Mouse (Mus musculus) ES-E14 (cell line): Measurements from ENCODE around the gene Ramp2. TPM values are rescaled to one million over a fixed set of nuclear protein-coding genes. Genes with fewer than 3 reads are reported as not detected.
A peak's percentile ranks its signal among the peaks of the same experiment; 100 is the strongest.

Source experiments
- DNase-seq: peaks from one replicate; pipeline ENCODE4 v3.0.0-alpha.2; 2013; ENCODE audit warnings: low read depth, low spot score
- H3K27ac ChIP-seq: 2 replicates; pipeline ENCODE4 v1.5.1; 2012; ENCODE audit warnings: low read depth, mild to moderate bottlenecking, low read length, moderate library complexity, mixed read lengths; ENCODE audit not compliant: poor library complexity, insufficient read depth, severe bottlenecking
- H3K36me3 ChIP-seq: 2 replicates; pipeline ENCODE4 v1.6.1; 2012; ENCODE audit warnings: mild to moderate bottlenecking, low read length, moderate library complexity, mixed read lengths; ENCODE audit not compliant: control insufficient read depth, poor library complexity, insufficient read depth, severe bottlenecking
- H3K4me1 ChIP-seq, 2 experiments: fragments of 150-350 bp in 1 of 2; sonication (generic) in 1 of 2; 2 replicates each; pipeline ENCODE4 v1.6.1; 2012; ENCODE audit warnings: low read length in 2 of 2, mild to moderate bottlenecking in 1 of 2, mixed read lengths in 1 of 2; ENCODE audit not compliant: control insufficient read depth in 2 of 2, insufficient read depth in 2 of 2, poor library complexity in 1 of 2
- H3K4me3 ChIP-seq, 2 experiments: fragments of 150-350 bp in 1 of 2; sonication (generic) in 1 of 2; 2 replicates each; pipeline ENCODE4 v1.5.1; 2012; ENCODE audit warnings: low read length in 2 of 2, low read depth in 1 of 2, mild to moderate bottlenecking in 1 of 2, mixed read lengths in 1 of 2; ENCODE audit not compliant: insufficient read depth in 1 of 2, poor library complexity in 1 of 2, severe bottlenecking in 1 of 2
- H3K9ac ChIP-seq: 2 replicates; pipeline ENCODE4 v1.6.1; 2012; ENCODE audit warnings: low read depth, mild to moderate bottlenecking, low read length, mixed read lengths; ENCODE audit not compliant: poor library complexity, insufficient read depth, severe bottlenecking
- H3K9me3 ChIP-seq: fragments of 150-350 bp; sonication (generic); 2 replicates; pipeline ENCODE4 v1.6.1; 2012; ENCODE audit warnings: low read depth, mild to moderate bottlenecking, low read length; ENCODE audit not compliant: control insufficient read depth, insufficient read depth
- CHD2 ChIP-seq: IDR thresholded peaks from 2 replicates; pipeline ENCODE4 v1.6.1; 2014; ENCODE audit warnings: mild to moderate bottlenecking, low read depth, low read length, inconsistent platforms
- HCFC1 ChIP-seq: IDR thresholded peaks from 2 replicates; pipeline ENCODE4 v1.6.1; 2012; ENCODE audit warnings: low read length, inconsistent platforms, borderline replicate concordance; ENCODE audit not compliant: insufficient read depth
- MAFK ChIP-seq: IDR thresholded peaks from 2 replicates; pipeline ENCODE4 v1.6.1; 2014; ENCODE audit warnings: mild to moderate bottlenecking, low read depth, low read length, inconsistent platforms; ENCODE audit not compliant: insufficient read depth
- ZC3H11A ChIP-seq: IDR thresholded peaks from 2 replicates; pipeline ENCODE4 v1.6.1; 2012; ENCODE audit warnings: low read depth, mild to moderate bottlenecking, inconsistent platforms, low read length, borderline replicate concordance
- ZNF384 ChIP-seq: IDR thresholded peaks from 2 replicates; pipeline ENCODE4 v1.6.1; 2012; ENCODE audit warnings: low read depth, low read length, inconsistent platforms
- in situ Hi-C, 2 experiments: fragments of 600-800 bp; cut with MboI; formaldehyde crosslinking; loops; one replicate each; pipeline ENCODE4 v1.15.1; 2025; ENCODE audit warnings: low sequenced_read_pairs in 2 of 2, inconsistent platforms in 1 of 2; ENCODE audit not compliant: unreplicated experiment in 2 of 2
- total RNA-seq: library from RNA; depleted of rRNA; stranded (reverse); fragments of 300-350 nt; gene quantifications from 2 replicates; pipeline ENCODE4 v1.2.3, GENCODE M21; 2012

Ramp2 gene
- total RNA-seq, 1 experiment, result 5.6 TPM

GRCm38 (mm10) chr11:101232010-101232839, 13.6 kb upstream of the Ramp2 start:
- H3K9ac ChIP-seq, result no peak overlapping the region
- in situ Hi-C loops, result no loop called here
- no peak for DNase-seq
- peaks cover 15 to 30% of the 10 kb centered on the region in 2 experiments for H3K4me1 ChIP-seq
- H3K4me3 ChIP-seq, result no peak overlapping the region
- H3K36me3 ChIP-seq, result no peaks in the 10 kb centered on the region
- no peaks in the 10 kb centered on the region for H3K9me3 ChIP-seq
- TF ChIP-seq MAFK (no peak), ZC3H11A (no peak), HCFC1 (no peak)
- H3K27ac ChIP-seq, result no peak overlapping the region

GRCm38 (mm10) chr11:101233240-101233639, 12.6 kb upstream of the Ramp2 start:
- no peak for DNase-seq
- no peaks in the 10 kb centered on the region for H3K9me3 ChIP-seq
- in situ Hi-C loops, result no loop called here

GRCm38 (mm10) chr11:101234124-101234523, 11.7 kb upstream of the Ramp2 start:
- DNase-seq, result peak; percentile 94
- H3K9ac ChIP-seq, result no peak overlapping the region
- in situ Hi-C loops, result no loop called here
- peaks cover 15 to 30% of the 10 kb centered on the region in 2 experiments for H3K4me1 ChIP-seq
- H3K9me3 ChIP-seq, result no peaks in the 10 kb centered on the region
- TF ChIP-seq ZNF384 (no peak), MAFK (no peak), ZC3H11A (no peak), HCFC1 (no peak), CHD2 (no peak)
- peak overlapping the region; percentile 43 to 46; a peak in 3 of 4 replicates for H3K4me3 ChIP-seq
- peak overlapping the region; percentile 57; the same call in 1 of the 2 replicates for H3K27ac ChIP-seq
- H3K36me3 ChIP-seq, result no peaks in the 10 kb centered on the region

More at GRCm38 (mm10) chr11:101233240-101233639, 12.6 kb upstream of the Ramp2 start:
- H3K4me3 ChIP-seq, result no peak overlapping the region
- no peak overlapping the region for H3K9ac ChIP-seq
- TF ChIP-seq ZNF384 (no peak), ZC3H11A (no peak), MAFK (no peak), HCFC1 (no peak), CHD2 (no peak)
- H3K36me3 ChIP-seq, result no peaks in the 10 kb centered on the region
- H3K27ac ChIP-seq, result no peak overlapping the region
- peaks cover 15 to 30% of the 10 kb centered on the region in 2 experiments for H3K4me1 ChIP-seq

- Histone ChIP-seq H3K9me3 (no peaks in the 10 kb centered on the region), H3K4me3 (no peak overlapping the region), H3K9ac (no peak overlapping the region), H3K4me1 (peaks cover 15 to 21% of the 10 kb centered on the region in 2 experiments), H3K27ac (no peak overlapping the region), H3K36me3 (no peaks in the 10 kb centered on the region)
- in situ Hi-C loops, result no loop called here
- DNase-seq, result no peak
- no peak for TF ChIP-seq ZC3H11A
- TF ChIP-seq CHD2, result no peak
- TF ChIP-seq ZNF384, result no peak
- TF ChIP-seq MAFK, result no peak
- TF ChIP-seq HCFC1, result no peak
These were observed 10.4 kb upstream of the Ramp2 start for GRCm38 (mm10) chr11:101235429-101235828.

- in situ Hi-C loops, result no loop called here
- Histone ChIP-seq H3K36me3 (no peaks in the 10 kb centered on the region), H3K9ac (no peak overlapping the region), H3K27ac (no peak overlapping the region), H3K4me1 (peaks cover 6 to 9% of the 10 kb centered on the region in 2 experiments), H3K9me3 (no peaks in the 10 kb centered on the region), H3K4me3 (no peak overlapping the region)
- no peak for TF ChIP-seq HCFC1
- no peak for TF ChIP-seq MAFK
- no peak for TF ChIP-seq ZNF384
- TF ChIP-seq CHD2, result no peak
- no peak for DNase-seq
These were observed 9.0 kb upstream of the Ramp2 start for GRCm38 (mm10) chr11:101236782-101237181.
